Mouse (Mus musculus): ENCODE data around the gene Sesn1.

The Sesn1 gene

GRCm38 (mm10) chr10:41809771-41810563, at the start of gene Sesn1, which contains the start of gene Cep57l1:
Gene Sesn1, plus strand, starts transcription at chr10:41809935.
Gene Cep57l1, minus strand, starts transcription at chr10:41809871.
- in situ Hi-C loops (cut with MboI; ENCODE audit: unreplicated experiment in 2 of 2): loop anchor here (10.0 to 25.0 kb wide), 5 partner anchors 75 to 827 kb away; partner anchors contain the start of genes Cd164 (in 2 of the 2) and Snx3 (in 1 of the 2)

GRCm38 (mm10) chr10:41760866-41761265, 48.9 kb upstream of the Sesn1 start:
- in situ Hi-C loops (cut with MboI; ENCODE audit: unreplicated experiment in 2 of 2): no loop called here

- in situ Hi-C loops (cut with MboI; ENCODE audit: unreplicated experiment in 2 of 2): no loop called here
Measured at GRCm38 (mm10) chr10:41763741-41764385, 45.9 kb upstream of the Sesn1 start.

- in situ Hi-C loops (cut with MboI; ENCODE audit: unreplicated experiment in 2 of 2): no loop called here
Measured at GRCm38 (mm10) chr10:41765586-41765985, 44.1 kb upstream of the Sesn1 start.

- in situ Hi-C loops (cut with MboI; ENCODE audit: unreplicated experiment in 2 of 2): no loop called here
Measured at GRCm38 (mm10) chr10:41766280-41766679, 43.5 kb upstream of the Sesn1 start.

GRCm38 (mm10) chr10:41767254-41767653, 42.5 kb upstream of the Sesn1 start:
- in situ Hi-C loops (cut with MboI; ENCODE audit: unreplicated experiment in 2 of 2): no loop called here

- in situ Hi-C loops (cut with MboI; ENCODE audit: unreplicated experiment in 2 of 2): no loop called here
Measured at GRCm38 (mm10) chr10:41792375-41792774, 17.4 kb upstream of the Sesn1 start.

GRCm38 (mm10) chr10:41797253-41797652, 12.5 kb upstream of the Sesn1 start:
- in situ Hi-C loops (cut with MboI; ENCODE audit: unreplicated experiment in 2 of 2): no loop called here

- in situ Hi-C loops (cut with MboI; ENCODE audit: unreplicated experiment in 2 of 2): loop anchor here (10.0 to 25.0 kb wide), 4 partner anchors 289 to 834 kb away; partner anchors contain the start of genes Cd164 (in 2 of the 2) and Snx3 (in 1 of the 2)
Measured at GRCm38 (mm10) chr10:41803467-41803866, 6.3 kb upstream of the Sesn1 start.

GRCm38 (mm10) chr10:41804711-41805110, 5.0 kb upstream of the Sesn1 start:
- in situ Hi-C loops (cut with MboI; ENCODE audit: unreplicated experiment in 2 of 2): loop anchor here (10.0 to 25.0 kb wide), 4 partner anchors 290 to 833 kb away; partner anchors contain the start of genes Cd164 (in 2 of the 2) and Snx3 (in 1 of the 2)

GRCm38 (mm10) chr10:41805729-41806355, 3.9 kb upstream of the Sesn1 start:
- in situ Hi-C loops (cut with MboI; ENCODE audit: unreplicated experiment in 2 of 2): loop anchor here (10.0 to 25.0 kb wide), 4 partner anchors 291 to 831 kb away; partner anchors contain the start of genes Cd164 (in 2 of the 2) and Snx3 (in 1 of the 2)

- in situ Hi-C loops (cut with MboI; ENCODE audit: unreplicated experiment in 2 of 2): loop anchor here (10.0 to 25.0 kb wide), 4 partner anchors 294 to 828 kb away; partner anchors contain the start of genes Cd164 (in 2 of the 2) and Snx3 (in 1 of the 2)
Measured at GRCm38 (mm10) chr10:41809080-41809770, 510 bp upstream of the Sesn1 start.

- in situ Hi-C loops (cut with MboI; ENCODE audit: unreplicated experiment in 2 of 2): loop anchor here (10.0 to 25.0 kb wide), 4 partner anchors 74 to 826 kb away; partner anchors contain the start of genes Cd164 (in 1 of the 2) and Snx3 (in 1 of the 2)
Measured at GRCm38 (mm10) chr10:41810564-41811455, 1.1 kb downstream of the Sesn1 start.

GRCm38 (mm10) chr10:41812566-41812965, 2.8 kb downstream of the Sesn1 start:
- in situ Hi-C loops (cut with MboI; ENCODE audit: unreplicated experiment in 2 of 2): loop anchor here (10.0 to 25.0 kb wide), 4 partner anchors 72 to 825 kb away; partner anchors contain the start of genes Cd164 (in 1 of the 2) and Snx3 (in 1 of the 2)

- in situ Hi-C loops (cut with MboI; ENCODE audit: unreplicated experiment in 2 of 2): loop anchor here (10.0 to 25.0 kb wide), 4 partner anchors 70 to 823 kb away; partner anchors contain the start of genes Cd164 (in 1 of the 2) and Snx3 (in 1 of the 2)
Measured at GRCm38 (mm10) chr10:41814305-41814853, 4.6 kb downstream of the Sesn1 start.

- in situ Hi-C loops (cut with MboI; ENCODE audit: unreplicated experiment in 2 of 2): loop anchor here (10.0 to 25.0 kb wide), 4 partner anchors 68 to 821 kb away; partner anchors contain the start of genes Cd164 (in 1 of the 2) and Snx3 (in 1 of the 2)
Measured at GRCm38 (mm10) chr10:41816516-41816915, 6.8 kb downstream of the Sesn1 start.

- in situ Hi-C loops (cut with MboI; ENCODE audit: unreplicated experiment in 2 of 2): loop anchor here (10.0 to 25.0 kb wide), 4 partner anchors 67 to 819 kb away; partner anchors contain the start of genes Cd164 (in 1 of the 2) and Snx3 (in 1 of the 2)
Measured at GRCm38 (mm10) chr10:41818036-41818732, 8.4 kb downstream of the Sesn1 start.
